Mouse (Mus musculus): ENCODE data around the gene Tdg. TPM values are rescaled to one million over a fixed set of nuclear protein-coding genes. Genes with fewer than 3 reads are reported as not detected.
A peak's percentile ranks its signal among the peaks of the same experiment; 100 is the strongest.

Gene Tdg
- total and polyA plus RNA-seq, 3 experiments, result 27.6 to 79.1 TPM; not detected in 1

DNA sequence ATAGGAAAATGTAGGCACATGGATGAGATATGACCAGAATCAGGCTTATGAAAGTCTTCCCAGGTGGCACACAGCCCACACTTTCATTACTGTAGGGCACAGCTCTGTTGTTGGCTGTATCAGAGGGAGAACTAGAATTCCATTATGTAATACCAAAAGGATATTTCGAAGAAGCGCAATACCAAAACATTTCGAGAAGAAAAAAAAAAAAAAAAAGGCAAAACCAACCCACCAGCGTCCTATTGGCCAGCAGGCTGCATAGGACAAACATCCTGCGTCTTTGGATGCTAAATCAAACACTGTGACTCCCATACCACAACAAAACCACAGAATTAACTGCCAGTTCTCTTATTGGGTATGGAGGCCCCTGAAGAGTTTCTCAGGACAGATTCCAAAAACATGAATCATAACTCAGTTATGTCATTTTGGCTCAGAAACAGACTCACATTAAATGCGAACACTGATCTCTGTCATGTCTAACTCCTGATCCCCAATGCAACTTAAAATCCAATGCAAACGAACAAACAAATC, 60.1 kb downstream of the Tdg start:
- TF ChIP-seq NELFE (IDR thresholded peaks at IDR 0.05; ENCODE audit: low read depth, low read length) (no peak), CHD1 (IDR thresholded peaks at IDR 0.05; ENCODE audit: low read depth, low read length) (no peak), MXI1 (IDR thresholded peaks at IDR 0.05; ENCODE audit: low read depth, low read length) (no peak), GABPA (IDR thresholded peaks at IDR 0.05; ENCODE audit: low read depth, low read length) (no peak), POLR2A (IDR thresholded peaks at IDR 0.05; ENCODE audit: control insufficient read depth in 1 of 2, insufficient read depth in 1 of 2, low read depth in 1 of 2, low read length in 2 of 2, poor library complexity in 1 of 2) (no peak), EP300 (IDR thresholded peaks at IDR 0.05; ENCODE audit: low read depth in 1 of 2, low read length in 2 of 2) (no peak), RAD21 (IDR thresholded peaks at IDR 0.05; ENCODE audit: low read depth, low read length) (no peak), JUND (IDR thresholded peaks at IDR 0.05; ENCODE audit: low read depth, low read length) (no peak), KAT2A (conservative IDR thresholded peaks at IDR 0.05; ENCODE audit: low read depth, low read length) (no peak), MYC (IDR thresholded peaks at IDR 0.05; ENCODE audit: low read depth, low read length) (no peak), MAFK (IDR thresholded peaks at IDR 0.05; ENCODE audit: borderline replicate concordance, low read depth, low read length) (no peak), NRF1 (IDR thresholded peaks at IDR 0.05; ENCODE audit: insufficient read depth, low read depth, low read length, poor library complexity, severe bottlenecking) (no peak), USF1 (IDR thresholded peaks at IDR 0.05; ENCODE audit: low read depth, low read length) (no peak), MAZ (IDR thresholded peaks at IDR 0.05; ENCODE audit: low read depth, low read length) (no peak), MAX (IDR thresholded peaks at IDR 0.05; ENCODE audit: low read length) (no peak), ZKSCAN1 (IDR thresholded peaks at IDR 0.05; ENCODE audit: low read depth, low read length) (no peak), GATA1 (IDR thresholded peaks at IDR 0.05; ENCODE audit: low read depth, low read length) (no peak), BHLHE40 (IDR thresholded peaks at IDR 0.05; ENCODE audit: borderline replicate concordance, low read depth, low read length) (no peak), SIN3A (IDR thresholded peaks at IDR 0.05; ENCODE audit: low read length) (no peak)
- no peak overlapping the region for H3K4me3 ChIP-seq (ENCODE audit: control insufficient read depth in 1 of 2, insufficient read depth in 1 of 2, low read depth in 2 of 2, low read length in 2 of 2)

DNA sequence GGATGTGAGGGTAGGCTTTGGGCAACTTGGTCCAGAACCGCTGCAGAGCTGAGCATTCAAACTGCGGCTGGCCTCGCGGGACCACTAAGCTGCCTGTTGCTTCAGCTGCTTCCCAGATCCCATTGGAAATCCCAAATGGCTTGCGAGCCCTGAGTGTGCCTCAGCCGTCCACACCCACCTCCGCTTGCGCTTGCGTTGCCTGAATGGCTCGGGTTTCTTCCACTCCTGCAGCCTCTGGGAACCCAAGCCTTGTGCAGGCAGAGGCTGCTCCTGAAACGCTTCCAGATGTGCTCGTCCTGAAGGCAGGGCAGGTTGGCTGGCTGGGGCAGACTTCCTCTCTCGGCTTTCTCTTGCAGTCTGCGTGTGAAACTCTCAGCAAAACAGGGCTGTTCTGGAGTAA, 60.9 kb downstream of the Tdg start, which contains the start of gene Glt8d2:
Gene Glt8d2 (minus strand): TSS at position 157 of the 400 bp plus-strand sequence.
- Histone ChIP-seq H3K27me3 (ENCODE audit: control insufficient read depth in 1 of 2, insufficient read depth in 2 of 2, low read length in 2 of 2) (no peaks in the 10 kb centered on the region), H3K9me3 (replicated peaks; ENCODE audit: insufficient read depth, low read length) (no peaks in the 10 kb centered on the region), H3K79me2 (ENCODE audit: control insufficient read depth, insufficient read depth, low read length, poor library complexity) (no peaks in the 10 kb centered on the region), H3K36me3 (ENCODE audit: control insufficient read depth in 1 of 2, insufficient read depth in 2 of 2, low read length in 2 of 2) (peaks cover 0 to 8% of the 10 kb centered on the region in 2 experiments; a peak in 2 of 4 replicates), H3K4me1 (ENCODE audit: control insufficient read depth in 1 of 2, insufficient read depth in 2 of 2, low read length in 2 of 2) (peaks cover 0 to 13% of the 10 kb centered on the region in 2 experiments; a peak in 2 of 4 replicates), H3K4me3 (ENCODE audit: control insufficient read depth in 1 of 2, insufficient read depth in 1 of 2, low read depth in 2 of 2, low read length in 2 of 2) (no peak within 1 kb of the TSS), H3K9ac (ENCODE audit: control insufficient read depth, low read depth, low read length, poor library complexity, severe bottlenecking) (no peak within 1 kb of the TSS), H3K27ac (ENCODE audit: control insufficient read depth, low read depth, low read length) (no peak within 1 kb of the TSS)
- no peak for DNase-seq (ENCODE audit: low read depth, low spot score)
- TF ChIP-seq CTCF (IDR thresholded peaks at IDR 0.05 in 2 of 3, conservative IDR thresholded peaks at IDR 0.05 in 1 of 3; ENCODE audit: control insufficient read depth in 1 of 3, insufficient read depth in 1 of 3, low read depth in 2 of 3, low read length in 3 of 3, poor library complexity in 1 of 3, severe bottlenecking in 1 of 3), result no peak
- TF ChIP-seq TAL1 (IDR thresholded peaks at IDR 0.05; ENCODE audit: low read length), result no peak
- TF ChIP-seq ELF1 (IDR thresholded peaks at IDR 0.05; ENCODE audit: low read depth, low read length), result no peak
- TF ChIP-seq MEF2A (IDR thresholded peaks at IDR 0.05; ENCODE audit: extremely low read depth, insufficient replicate concordance, low read depth, low read length, poor library complexity, severe bottlenecking), result no peak
- no peak for TF ChIP-seq POLR2AphosphoS5 (IDR thresholded peaks at IDR 0.05; ENCODE audit: borderline replicate concordance, low read depth, low read length)
- TF ChIP-seq ETS1 (IDR thresholded peaks at IDR 0.05; ENCODE audit: low read depth, low read length), result no peak
- TF ChIP-seq CHD2 (IDR thresholded peaks at IDR 0.05; ENCODE audit: low read length), result no peak
- TF ChIP-seq MYC (IDR thresholded peaks at IDR 0.05; ENCODE audit: low read depth, low read length), result no peak
- no peak for TF ChIP-seq RCOR1 (IDR thresholded peaks at IDR 0.05; ENCODE audit: low read depth, low read length)
- no peak for TF ChIP-seq NRF1 (IDR thresholded peaks at IDR 0.05; ENCODE audit: insufficient read depth, low read depth, low read length, poor library complexity, severe bottlenecking)
- no peak for TF ChIP-seq RAD21 (IDR thresholded peaks at IDR 0.05; ENCODE audit: low read depth, low read length)
- no peak for TF ChIP-seq ZC3H11A (IDR thresholded peaks at IDR 0.05; ENCODE audit: low read depth, low read length)
- no peak for TF ChIP-seq E2F4 (IDR thresholded peaks at IDR 0.05; ENCODE audit: borderline replicate concordance, low read depth, low read length)
- TF ChIP-seq USF2 (IDR thresholded peaks at IDR 0.05; ENCODE audit: borderline replicate concordance in 1 of 2, insufficient read depth in 1 of 2, low read depth in 1 of 2, low read length in 2 of 2), result no peak
- no peak for TF ChIP-seq KAT2A (conservative IDR thresholded peaks at IDR 0.05; ENCODE audit: low read depth, low read length)

More for the DNA sequence above, 60.1 kb downstream of the Tdg start:
- DNase-seq (ENCODE audit: low read depth, low spot score), result peak; percentile 14
- Histone ChIP-seq H3K79me2 (ENCODE audit: control insufficient read depth, insufficient read depth, low read length, poor library complexity) (no peaks in the 10 kb centered on the region), H3K27ac (ENCODE audit: control insufficient read depth, low read depth, low read length) (no peak overlapping the region), H3K36me3 (ENCODE audit: control insufficient read depth in 1 of 2, insufficient read depth in 2 of 2, low read length in 2 of 2) (peaks cover 0 to 5% of the 10 kb centered on the region in 2 experiments; a peak in 2 of 4 replicates), H3K27me3 (ENCODE audit: control insufficient read depth in 1 of 2, insufficient read depth in 2 of 2, low read length in 2 of 2) (no peaks in the 10 kb centered on the region), H3K9me3 (replicated peaks; ENCODE audit: insufficient read depth, low read length) (no peaks in the 10 kb centered on the region), H3K4me1 (ENCODE audit: control insufficient read depth in 1 of 2, insufficient read depth in 2 of 2, low read length in 2 of 2) (peaks cover 0 to 13% of the 10 kb centered on the region in 2 experiments; a peak in 2 of 4 replicates), H3K9ac (ENCODE audit: control insufficient read depth, low read depth, low read length, poor library complexity, severe bottlenecking) (no peak overlapping the region)
